Mouse (Mus musculus): ENCODE measurements at regions not wholly inside any gene's neighbourhood (a gene's known extent, or its start where the extent isn't known, plus 50 kb on each side); places are given as distances from the start of the nearest gene placed in this dataset.

- TF ChIP-seq ELF1 (IDR thresholded peaks at IDR 0.05; ENCODE audit: low read depth, low read length) = no peak
- TF ChIP-seq MEF2A (IDR thresholded peaks at IDR 0.05; ENCODE audit: borderline replicate concordance, low read depth, low read length) = no peak
- no peak for TF ChIP-seq KAT2A (IDR thresholded peaks at IDR 0.05; ENCODE audit: insufficient replicate concordance, low read length)
- TF ChIP-seq UBTF (IDR thresholded peaks at IDR 0.05; ENCODE audit: low read depth, low read length) = no peak
- no peak for TF ChIP-seq IRF4 (IDR thresholded peaks at IDR 0.05; ENCODE audit: low read depth, low read length)
- no peak for TF ChIP-seq CHD2 (IDR thresholded peaks at IDR 0.05; ENCODE audit: low read length)
- TF ChIP-seq ZMIZ1 (IDR thresholded peaks at IDR 0.05; ENCODE audit: low read depth, low read length) = no peak
- no peak for TF ChIP-seq TBP (conservative IDR thresholded peaks at IDR 0.05; ENCODE audit: low read depth, low read length)
- no peak for TF ChIP-seq RCOR1 (conservative IDR thresholded peaks at IDR 0.05; ENCODE audit: low read depth, low read length)
- no peak for TF ChIP-seq CHD1 (IDR thresholded peaks at IDR 0.05; ENCODE audit: low read depth, low read length)
- TF ChIP-seq POLR2A (IDR thresholded peaks at IDR 0.05; ENCODE audit: low read depth, low read length) = no peak
- no peak for TF ChIP-seq RAD21 (IDR thresholded peaks at IDR 0.05; ENCODE audit: low read depth, low read length)
- no peak for TF ChIP-seq ZC3H11A (IDR thresholded peaks at IDR 0.05; ENCODE audit: low read depth, low read length)
- no peak for TF ChIP-seq ZNF384 (IDR thresholded peaks at IDR 0.05; ENCODE audit: low read depth, low read length)
- no peak for TF ChIP-seq SIN3A (IDR thresholded peaks at IDR 0.05; ENCODE audit: low read length)
- TF ChIP-seq USF1 (IDR thresholded peaks at IDR 0.05; ENCODE audit: low read depth, low read length) = no peak
- TF ChIP-seq ETS1 (conservative IDR thresholded peaks at IDR 0.05; ENCODE audit: low read depth, low read length) = no peak
- dilution Hi-C loops (cut with MboI; ENCODE audit: extremely low pct_ligation_motif_present, extremely low pct_unique_long_range_greater_than_20kb, low sequenced_read_pairs) = no loop called here
- H3K27ac ChIP-seq (ENCODE audit: insufficient read depth, low read depth) = no peak overlapping the region
- H3K4me1 ChIP-seq (ENCODE audit: control insufficient read depth in 1 of 2, insufficient read depth in 2 of 2) = no peaks in the 10 kb centered on the region
- in situ Hi-C loops (cut with MboI; ENCODE audit: low pct_ligation_motif_present, low pct_unique_long_range_greater_than_20kb, low sequenced_read_pairs) = no loop called here
- no peaks in the 10 kb centered on the region for H3K36me3 ChIP-seq (replicated peaks in 1 of 2; ENCODE audit: control insufficient read depth in 1 of 2, insufficient read depth in 1 of 2, low read length in 1 of 2)
- H3K27me3 ChIP-seq (replicated peaks) = no peaks in the 10 kb centered on the region
- no peak overlapping the region for H3K9ac ChIP-seq (ENCODE audit: insufficient read depth, low read depth)
- no peak overlapping the region for H3K4me2 ChIP-seq (ENCODE audit: insufficient read depth, low read depth, poor library complexity, severe bottlenecking)
- H3K4me3 ChIP-seq (replicated peaks in 1 of 3; ENCODE audit: low read depth in 2 of 3, low read length in 2 of 3, poor library complexity in 1 of 3) = no peak overlapping the region
- DNase-seq (ENCODE audit: extremely low read depth) = no peak
- H3K9me3 ChIP-seq (replicated peaks; ENCODE audit: low read length) = peaks cover 3% of the 10 kb centered on the region
- no peaks in the 10 kb centered on the region for H3K79me2 ChIP-seq (replicated peaks; ENCODE audit: control insufficient read depth, extremely low read depth, insufficient read depth, poor library complexity, severe bottlenecking)
Observed at GRCm38 (mm10) chr12:26784426-26784825, 315.4 kb downstream of the Cmpk2 start.

GRCm38 (mm10) chr12:26783800-26784199 lies 314.8 kb downstream of the Cmpk2 start:
- no peak overlapping the region for H3K27ac ChIP-seq (ENCODE audit: insufficient read depth, low read depth)
- H3K4me1 ChIP-seq (ENCODE audit: control insufficient read depth in 1 of 2, insufficient read depth in 2 of 2) = no peaks in the 10 kb centered on the region
- H3K27me3 ChIP-seq (replicated peaks) = no peaks in the 10 kb centered on the region
- in situ Hi-C loops (cut with MboI; ENCODE audit: low pct_ligation_motif_present, low pct_unique_long_range_greater_than_20kb, low sequenced_read_pairs) (no loop called here), dilution Hi-C loops (cut with MboI; ENCODE audit: extremely low pct_ligation_motif_present, extremely low pct_unique_long_range_greater_than_20kb, low sequenced_read_pairs) (no loop called here)
- no peak for TF ChIP-seq MXI1 (IDR thresholded peaks at IDR 0.05; ENCODE audit: low read depth, low read length)
- no peak for TF ChIP-seq CHD1 (IDR thresholded peaks at IDR 0.05; ENCODE audit: low read depth, low read length)
- TF ChIP-seq JUND (conservative IDR thresholded peaks at IDR 0.05; ENCODE audit: low read depth, low read length) = no peak
- no peak for TF ChIP-seq EP300 (IDR thresholded peaks at IDR 0.05; ENCODE audit: low read length)
- no peak for TF ChIP-seq ZC3H11A (IDR thresholded peaks at IDR 0.05; ENCODE audit: low read depth, low read length)
- TF ChIP-seq ZKSCAN1 (IDR thresholded peaks at IDR 0.05; ENCODE audit: borderline replicate concordance, low read depth, low read length) = no peak
- TF ChIP-seq NRF1 (IDR thresholded peaks at IDR 0.05; ENCODE audit: low read depth, low read length) = no peak
- no peak for TF ChIP-seq JUN (IDR thresholded peaks at IDR 0.05; ENCODE audit: insufficient read depth, low read depth, low read length)
- no peak for TF ChIP-seq POLR2A (IDR thresholded peaks at IDR 0.05; ENCODE audit: low read depth, low read length)
- no peak for TF ChIP-seq USF1 (IDR thresholded peaks at IDR 0.05; ENCODE audit: low read depth, low read length)
- TF ChIP-seq ETS1 (conservative IDR thresholded peaks at IDR 0.05; ENCODE audit: low read depth, low read length) = no peak
- no peak for TF ChIP-seq POLR2AphosphoS2 (IDR thresholded peaks at IDR 0.05; ENCODE audit: low read depth, low read length)
- no peak overlapping the region for H3K4me3 ChIP-seq (replicated peaks in 1 of 3; ENCODE audit: low read depth in 2 of 3, low read length in 2 of 3, poor library complexity in 1 of 3)
- H3K79me2 ChIP-seq (replicated peaks; ENCODE audit: control insufficient read depth, extremely low read depth, insufficient read depth, poor library complexity, severe bottlenecking) = no peaks in the 10 kb centered on the region
- H3K9me3 ChIP-seq (replicated peaks; ENCODE audit: low read length) = peaks cover 3% of the 10 kb centered on the region
- no peak for DNase-seq (ENCODE audit: extremely low read depth)
- H3K9ac ChIP-seq (ENCODE audit: insufficient read depth, low read depth) = no peak overlapping the region
- H3K36me3 ChIP-seq (replicated peaks in 1 of 2; ENCODE audit: control insufficient read depth in 1 of 2, insufficient read depth in 1 of 2, low read length in 1 of 2) = no peaks in the 10 kb centered on the region
- no peak overlapping the region for H3K4me2 ChIP-seq (ENCODE audit: insufficient read depth, low read depth, poor library complexity, severe bottlenecking)
